Mouse (Mus musculus) stomach, postnatal 0 days (tissue): Measurements from ENCODE around the gene Trnau1ap. TPM values are rescaled to one million over a fixed set of nuclear protein-coding genes. Genes with fewer than 3 reads are reported as not detected.

Experiments used
- ATAC-seq: fragments of 200-750 bp; cut with Nextera tagmentation; 2 replicates; pipeline ENCODE4 v1.8.0; 2017; ENCODE audit not compliant: low FRiP score, low TSS enrichment
- DNase-seq: peaks from one replicate; pipeline ENCODE4 v3.0.0-alpha.2; 2016; ENCODE audit warnings: low spot score
- H3K27ac ChIP-seq: fragments of 300-500 bp; sonication (generic); replicated peaks from 2 replicates; pipeline ENCODE4 v1.5.1; 2014; ENCODE audit warnings: mild to moderate bottlenecking, control low read depth
- H3K27me3 ChIP-seq: fragments of 300-500 bp; sonication (generic); 2 replicates; pipeline ENCODE4 v1.6.1; 2014; ENCODE audit warnings: low read length; ENCODE audit not compliant: control insufficient read depth, insufficient read depth
- H3K36me3 ChIP-seq: fragments of 300-500 bp; sonication (generic); 2 replicates; pipeline ENCODE4 v1.6.1; 2014; ENCODE audit warnings: low read length, mixed read lengths; ENCODE audit not compliant: control insufficient read depth, insufficient read depth
- H3K4me1 ChIP-seq: fragments of 300-500 bp; sonication (generic); replicated peaks from 2 replicates; pipeline ENCODE4 v1.6.1; 2014; ENCODE audit warnings: antibody characterized with exemption; ENCODE audit not compliant: control insufficient read depth, insufficient read depth
- H3K4me2 ChIP-seq: fragments of 300-500 bp; sonication (generic); replicated peaks from 2 replicates; pipeline ENCODE4 v1.6.1; 2014; ENCODE audit warnings: low read depth, mild to moderate bottlenecking, control low read depth, moderate library complexity
- H3K4me3 ChIP-seq: fragments of 300-500 bp; sonication (generic); 2 replicates; pipeline ENCODE4 v1.5.1; 2014; ENCODE audit warnings: low read depth, low read length, control low read depth
- H3K9ac ChIP-seq: fragments of 300-500 bp; sonication (generic); 2 replicates; pipeline ENCODE4 v1.6.1; 2014; ENCODE audit warnings: mild to moderate bottlenecking, low read length, control low read depth, mixed read lengths
- H3K9me3 ChIP-seq: fragments of 300-500 bp; sonication (generic); 2 replicates; pipeline ENCODE4 v1.6.1; 2016; ENCODE audit warnings: low read length; ENCODE audit not compliant: control insufficient read depth
- CTCF ChIP-seq: IDR thresholded peaks from 2 replicates; pipeline ENCODE4 v1.5.1; 2016; ENCODE audit warnings: antibody characterized with exemption, low read depth, mild to moderate bottlenecking, moderate library complexity
- EP300 ChIP-seq: optimal IDR thresholded peaks from 2 replicates; pipeline ENCODE3; 2016; ENCODE audit warnings: antibody characterized with exemption
- WGBS: fragments of 180-500 bp; shearing (Covaris S2); extraction: QIAGEN DNeasy Blood & Tissue Kit; methylation state at CpG from one replicate; pipeline ENCODE4 v1.1.7; 2014; 5-methylcytosine and 5-hydroxymethylcytosine counted together
- polyA plus RNA-seq: library from polyadenylated mRNA; unstranded; fragments of >200 nt; fragmentation: Nextera tagmentation; extraction: Ambion mirVana; gene quantifications from 2 replicates; pipeline ENCODE4 v1.2.1, GENCODE M21; 2015

The Trnau1ap gene
- polyA plus RNA-seq, 1 experiment from 2014 or later: 45.7 TPM

- Histone ChIP-seq H3K4me1 (no peaks in the 10 kb centered on the region), H3K27me3 (no peaks in the 10 kb centered on the region), H3K9ac (no peak overlapping the region), H3K4me3 (no peak overlapping the region), H3K4me2 (no peak overlapping the region), H3K27ac (no peak overlapping the region), H3K36me3 (peaks cover 14% of the 10 kb centered on the region), H3K9me3 (no peaks in the 10 kb centered on the region)
- TF ChIP-seq EP300 (no peak), CTCF (no peak)
- ATAC-seq (no peak), DNase-seq (no peak)
- 80% methylated on average over 6 of the region's 6 CpGs for WGBS
These were observed 3.5 kb upstream of the Trnau1ap start for GRCm38 (mm10) chr4:132332880-132333279.

GRCm38 (mm10) chr4:132331960-132332359 is 2.6 kb upstream of the Trnau1ap start:
- H3K4me2 ChIP-seq: no peak overlapping the region
- TF ChIP-seq EP300 (no peak), CTCF (no peak)
- no peaks in the 10 kb centered on the region for H3K27me3 ChIP-seq
- H3K9ac ChIP-seq: no peak overlapping the region
- DNase-seq (no peak), ATAC-seq (no peak)
- peaks cover 14% of the 10 kb centered on the region for H3K36me3 ChIP-seq
- WGBS: 75% methylated on average over 3 of the region's 3 CpGs
- no peak overlapping the region for H3K27ac ChIP-seq
- no peaks in the 10 kb centered on the region for H3K4me1 ChIP-seq
- no peak overlapping the region for H3K4me3 ChIP-seq
- no peaks in the 10 kb centered on the region for H3K9me3 ChIP-seq

- DNase-seq (no peak), ATAC-seq (no peak; the same call in 1 of the 2 replicates)
- H3K4me2 ChIP-seq: peak overlapping the region; percentile 73
- peak overlapping the region; percentile 57 for H3K4me3 ChIP-seq
- no peaks in the 10 kb centered on the region for H3K27me3 ChIP-seq
- peak overlapping the region; percentile 88 for H3K27ac ChIP-seq
- 7% methylated on average over 10 of the region's 10 CpGs for WGBS
- H3K36me3 ChIP-seq: peaks cover 17% of the 10 kb centered on the region
- H3K4me1 ChIP-seq: no peaks in the 10 kb centered on the region
- H3K9me3 ChIP-seq: no peaks in the 10 kb centered on the region
- TF ChIP-seq EP300 (no peak), CTCF (no peak)
- peak overlapping the region; percentile 84 for H3K9ac ChIP-seq
These were observed 557 bp upstream of the Trnau1ap start for GRCm38 (mm10) chr4:132329835-132330354.

DNA sequence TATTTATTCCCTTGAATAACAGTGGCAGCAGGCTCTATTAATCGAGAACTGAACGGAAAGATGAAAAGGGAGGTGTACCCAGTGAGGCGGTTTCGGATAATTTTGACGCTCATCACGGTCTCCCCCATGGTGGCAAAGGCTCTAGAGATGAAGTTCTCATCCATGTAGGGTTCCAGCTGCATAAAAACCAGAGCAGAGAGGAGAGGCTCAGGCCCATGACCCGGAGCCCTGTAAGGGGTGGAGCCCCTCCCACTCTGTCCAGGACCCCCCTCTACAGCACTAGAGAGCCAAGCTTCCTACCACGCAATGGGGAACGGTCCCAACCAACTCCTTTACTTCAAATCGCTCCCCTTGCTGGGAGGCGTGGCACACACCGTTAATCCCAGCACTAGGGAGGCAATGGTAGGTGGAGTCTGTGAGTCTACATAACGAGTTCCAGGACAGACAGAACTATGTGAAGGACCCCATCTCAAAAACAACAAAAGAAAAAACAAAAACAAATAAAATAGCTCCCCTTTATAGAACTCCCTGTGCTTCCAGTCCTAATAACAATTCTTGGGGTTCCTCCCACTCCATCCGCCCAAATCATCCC is 851 bp downstream of the Trnau1ap start:
- Histone ChIP-seq H3K9me3 (no peaks in the 10 kb centered on the region), H3K4me2 (peak overlapping the region; percentile 73), H3K27me3 (no peaks in the 10 kb centered on the region), H3K27ac (peak overlapping the region; percentile 88), H3K4me3 (peak overlapping the region; percentile 57), H3K36me3 (peaks cover 13% of the 10 kb centered on the region), H3K4me1 (no peaks in the 10 kb centered on the region), H3K9ac (peak overlapping the region; percentile 84)
- WGBS: 47% methylated on average over 14 of the region's 14 CpGs
- no peak for ATAC-seq
- TF ChIP-seq CTCF (no peak), EP300 (no peak)
- no peak for DNase-seq

- ATAC-seq (no peak), DNase-seq (no peak)
- 73% methylated on average over 5 of the region's 5 CpGs for WGBS
- Histone ChIP-seq H3K9me3 (no peaks in the 10 kb centered on the region), H3K4me1 (no peaks in the 10 kb centered on the region), H3K27me3 (no peaks in the 10 kb centered on the region), H3K4me2 (no peak overlapping the region), H3K4me3 (no peak overlapping the region), H3K36me3 (peaks cover 15% of the 10 kb centered on the region), H3K9ac (no peak overlapping the region), H3K27ac (no peak overlapping the region)
- no peak for TF ChIP-seq EP300
- no peak for TF ChIP-seq CTCF
These were observed 2.9 kb downstream of the Trnau1ap start for GRCm38 (mm10) chr4:132326481-132326880.

DNA sequence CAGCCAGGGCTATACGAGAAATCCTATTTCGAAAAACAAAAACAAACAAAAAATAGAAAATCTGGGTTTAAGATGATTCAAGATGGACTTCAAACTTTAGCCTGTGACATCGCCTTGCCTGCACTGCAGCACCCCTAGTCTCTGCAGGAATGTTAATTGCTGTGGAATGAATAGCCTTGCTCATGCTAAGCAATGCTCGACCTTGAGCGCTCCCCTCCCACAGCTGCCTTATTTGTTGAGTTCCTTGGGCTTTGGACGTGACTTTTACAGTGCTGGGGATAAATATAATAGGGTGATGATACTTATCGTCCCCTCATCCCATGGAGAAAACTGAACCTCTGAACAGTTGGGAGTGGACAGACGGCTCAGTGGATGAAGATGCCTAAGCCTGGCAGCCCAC is 13.6 kb downstream of the Trnau1ap start:
- no peaks in the 10 kb centered on the region for H3K9me3 ChIP-seq
- H3K27me3 ChIP-seq: no peaks in the 10 kb centered on the region
- no peak overlapping the region for H3K9ac ChIP-seq
- TF ChIP-seq CTCF: no peak
- TF ChIP-seq EP300: no peak
- WGBS: 83% methylated on average over 8 of the region's 8 CpGs
- H3K4me3 ChIP-seq: no peak overlapping the region
- H3K27ac ChIP-seq: no peak overlapping the region
- peaks cover 14% of the 10 kb centered on the region for H3K36me3 ChIP-seq
- H3K4me1 ChIP-seq: no peaks in the 10 kb centered on the region
- DNase-seq: no peak
- ATAC-seq: no peak
- H3K4me2 ChIP-seq: no peak overlapping the region
